ENCODE assay signal across 26 mouse cellular contexts in the genomic region with DNA sequence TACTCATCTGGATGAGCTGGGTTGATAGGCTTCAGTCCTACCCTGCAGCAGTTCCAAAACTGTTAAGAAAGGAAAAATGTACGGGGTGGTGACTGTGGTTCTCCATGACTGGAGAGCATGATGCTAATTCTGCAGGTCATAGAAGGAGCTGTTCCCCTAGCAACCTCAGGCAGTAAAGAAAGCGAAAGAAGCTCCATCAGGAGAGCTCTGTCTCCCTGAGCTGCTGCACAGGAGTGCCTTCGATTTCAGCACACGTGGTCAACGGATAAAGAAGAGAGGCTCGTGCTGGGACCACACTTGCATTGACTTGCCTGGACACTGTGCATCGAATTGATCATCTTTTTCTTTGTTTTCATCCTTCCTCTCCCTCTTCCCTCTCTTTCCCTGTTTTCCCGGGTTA.
"Had no signal": no experiment of that assay in that cellular context is flagged by ENCODE, and none has a peak within 500 bp of the region (broad histone marks: within the 10 kb centered on the region; RNA-seq: fewer than 3 reads in every experiment).

No protein-coding gene starts in this region.

- H3K9ac ChIP-seq: heart, embryonic 13.5 days; heart, embryonic 15.5 days; hindbrain, embryonic 13.5 days; hindbrain, embryonic 15.5 days; kidney, embryonic 15.5 days; limb, embryonic 12.5 days had no signal

- DNase-seq: gastrocnemius, postnatal 14 days; gastrocnemius, postnatal 36 days; heart, adult 11 months; heart, adult 2 months; heart, postnatal 14 days; heart, postnatal 36 days; kidney, adult 11 months; kidney, adult 2 months; kidney, adult 9 months; kidney, postnatal 14 days; kidney, postnatal 36 days; liver had no signal

- H3K4me2 ChIP-seq: heart, embryonic 11.5 days; heart, embryonic 13.5 days; heart, embryonic 15.5 days; hindbrain, embryonic 13.5 days; hindbrain, embryonic 15.5 days; kidney, embryonic 15.5 days; limb, embryonic 12.5 days; liver, embryonic 11.5 days had no signal

- H3K27ac ChIP-seq: heart, adult 2 months; heart, embryonic 13.5 days; heart, embryonic 15.5 days; hindbrain, embryonic 13.5 days; hindbrain, embryonic 15.5 days; hindbrain, postnatal 0 days; kidney, embryonic 15.5 days; kidney, postnatal 0 days; layer of hippocampus, adult 2 months; left cerebral cortex, adult 2 months; limb, embryonic 10.5 days; limb, embryonic 12.5 days had no signal

- H3K27me3 ChIP-seq: heart, embryonic 13.5 days; heart, embryonic 15.5 days; hindbrain, embryonic 13.5 days; hindbrain, embryonic 15.5 days; kidney, embryonic 15.5 days; limb, embryonic 12.5 days had no signal

- H3K9me3 ChIP-seq: heart, embryonic 13.5 days; heart, embryonic 15.5 days; hindbrain, embryonic 13.5 days; hindbrain, embryonic 15.5 days; kidney, embryonic 15.5 days; limb, embryonic 10.5 days; limb, embryonic 12.5 days had no signal

- ATAC-seq: hindbrain, postnatal 0 days; intestine, embryonic 16.5 days had no signal

- H3K4me1 ChIP-seq: heart, embryonic 13.5 days; heart, embryonic 15.5 days; hindbrain, embryonic 13.5 days; hindbrain, embryonic 15.5 days; kidney, embryonic 15.5 days; limb, embryonic 10.5 days; limb, embryonic 12.5 days had no signal

- H3K4me3 ChIP-seq: heart, adult 2 months; heart, embryonic 13.5 days; heart, embryonic 15.5 days; hindbrain, embryonic 13.5 days; hindbrain, embryonic 15.5 days; kidney, embryonic 15.5 days; layer of hippocampus, adult 2 months; left cerebral cortex, adult 2 months; limb, embryonic 10.5 days; limb, embryonic 12.5 days had no signal
